Mouse (Mus musculus): Measurements from ENCODE around the gene Gm3269.
"Not testable (repeated sequence)": the region's sequence is repeated elsewhere in the genome, so short reads cannot be mapped to it uniquely, and the experiment has no call there.

Gene Gm3269

DNA sequence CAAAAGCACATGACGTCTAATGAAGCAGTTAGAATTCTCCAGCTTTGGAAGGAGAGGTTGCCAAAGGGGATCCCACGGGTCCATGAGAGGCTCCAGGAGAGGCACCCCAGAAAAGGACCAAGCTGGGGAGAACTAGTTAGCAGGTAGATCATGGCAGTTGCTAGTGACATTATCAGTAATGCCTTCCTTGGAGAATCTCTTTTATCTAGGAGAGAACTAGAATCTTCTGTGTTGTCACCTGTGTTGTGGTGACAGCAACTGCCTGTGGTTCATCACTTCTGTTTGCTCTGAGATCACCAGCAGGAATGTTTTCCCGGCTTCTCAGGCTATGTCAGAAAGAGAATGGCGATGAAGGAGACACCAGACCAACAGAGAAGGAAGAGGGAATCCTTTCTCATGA lies at the start of gene Gm3269:
TSS of gene Gm3269 (plus strand) at position 301 of the 400 bp plus-strand sequence.
- DNase-seq: not testable (repeated sequence)

DNA sequence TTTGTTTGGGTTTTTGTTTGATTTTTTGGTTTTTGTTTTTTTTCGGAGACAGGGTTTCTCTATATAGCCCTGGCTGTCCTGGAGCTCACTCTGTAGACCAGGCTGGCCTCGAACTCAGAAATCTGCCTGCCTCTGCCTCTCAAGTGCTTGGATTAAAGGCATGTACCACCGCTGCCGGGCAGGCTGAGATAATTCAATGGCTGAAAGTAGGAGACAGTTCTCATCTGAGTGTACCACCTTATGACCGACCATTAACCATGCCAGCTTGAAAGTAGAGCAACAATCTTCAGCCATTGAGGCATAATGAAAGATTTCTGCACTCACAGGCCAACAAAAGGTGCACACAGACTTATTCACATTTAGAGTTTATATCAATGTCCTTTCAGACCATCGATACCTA lies 31.5 kb upstream of the Gm3269 start:
- DNase-seq: not testable (repeated sequence)

DNA sequence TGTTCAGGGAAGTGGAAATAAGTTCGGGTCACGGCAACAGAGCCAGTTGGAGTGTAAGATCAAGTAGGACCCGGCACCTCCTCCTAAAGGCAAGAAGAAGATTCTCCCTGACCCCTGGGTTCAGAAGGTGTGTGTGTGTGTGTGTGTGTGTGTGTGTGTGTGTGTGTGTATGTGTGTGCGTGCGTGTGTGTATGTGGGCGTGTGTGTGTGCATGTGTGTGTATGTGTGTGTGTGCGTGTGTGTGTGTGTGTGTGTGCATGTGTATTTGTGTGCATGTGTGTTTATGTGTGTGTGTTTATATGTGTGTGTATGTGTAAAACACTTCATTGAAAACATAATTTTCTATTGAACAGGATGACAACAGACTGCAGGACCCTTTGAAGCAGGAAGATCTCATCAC lies 16.0 kb upstream of the Gm3269 start:
- DNase-seq: not testable (repeated sequence)

DNA sequence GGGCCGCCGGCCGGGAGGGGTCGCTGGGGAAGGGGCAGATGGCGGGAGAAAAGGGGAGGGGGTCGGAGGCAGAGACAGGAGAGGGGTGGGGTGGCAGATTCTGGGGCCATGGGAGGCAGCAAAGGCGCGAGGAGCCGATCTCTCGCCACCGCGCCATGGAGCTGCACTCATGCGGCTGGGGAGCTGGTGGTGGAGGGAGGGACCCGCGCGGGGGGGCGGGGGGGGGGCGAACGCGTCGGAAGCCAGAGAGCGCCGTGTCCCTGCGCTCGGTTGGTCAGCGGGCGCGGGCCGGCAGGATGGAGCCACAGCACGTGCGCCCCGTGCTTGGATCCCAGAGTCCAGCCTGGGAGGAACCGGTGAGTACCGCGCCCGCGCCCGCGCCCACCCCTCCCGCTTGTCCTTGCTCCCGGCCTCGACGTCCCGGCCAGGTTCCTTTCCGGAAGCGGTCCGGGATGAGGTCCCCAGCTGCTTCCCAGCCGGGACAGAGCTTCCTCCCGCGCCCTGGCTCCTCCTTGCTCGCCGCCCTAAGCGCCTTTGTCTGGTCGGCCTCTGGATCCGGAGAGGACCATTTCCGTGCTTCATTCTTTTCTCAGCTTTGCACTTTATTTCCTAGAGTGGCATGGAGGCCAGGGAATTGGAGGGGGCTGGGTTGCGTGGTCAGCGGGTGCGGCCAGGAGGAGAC lies 17.5 kb downstream of the Gm3269 start, which contains the start of gene Gm3264:
TSS of gene Gm3264 (plus strand) at position 278 of the 682 bp plus-strand sequence.
- DNase-seq: not testable (repeated sequence)

DNA sequence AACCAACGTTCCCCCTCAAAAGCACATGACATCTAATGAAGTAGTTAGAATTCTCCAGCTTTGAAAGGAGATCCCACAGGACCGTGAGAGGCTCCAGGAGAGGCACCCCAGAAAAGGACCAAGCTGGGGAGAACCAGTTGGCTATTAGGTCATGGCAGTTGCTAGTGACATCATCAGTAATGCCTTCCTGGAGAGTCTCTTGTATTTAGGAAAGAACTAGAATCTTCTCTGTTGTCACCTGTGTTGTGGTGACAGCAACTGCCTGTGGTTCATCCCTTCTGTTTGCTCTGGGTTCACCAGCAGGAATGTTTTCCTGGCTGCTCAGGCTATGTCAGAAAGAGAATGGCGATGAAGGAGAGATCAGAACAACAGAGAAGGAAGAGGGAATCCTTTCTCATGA lies 54.2 kb downstream of the Gm3269 start, which contains the start of gene Gm3278:
TSS of gene Gm3278 (plus strand) at position 301 of the 400 bp plus-strand sequence.
- DNase-seq: not testable (repeated sequence)

All from cerebellum, adult 8-10 months (tissue).